Mouse (Mus musculus): ENCODE measurements at regions not wholly inside any gene's neighbourhood (a gene's known extent, or its start where the extent isn't known, plus 50 kb on each side); places are given as distances from the start of the nearest gene placed in this dataset.
"Not testable (repeated sequence)": the region's sequence is repeated elsewhere in the genome, so short reads cannot be mapped to it uniquely, and the experiment has no call there.

- no peak for ATAC-seq (replicated peaks; ENCODE audit: low FRiP score, poor library complexity, severe bottlenecking)
These were observed 54.6 kb upstream of the C1galt1 start for GRCm38 (mm10) chr6:7790040-7790439.

- ATAC-seq (replicated peaks; ENCODE audit: low FRiP score, poor library complexity, severe bottlenecking) = no peak
These were observed 55.6 kb upstream of the C1galt1 start for GRCm38 (mm10) chr6:7789071-7789470.

GRCm38 (mm10) chr6:7785407-7785806, 59.2 kb upstream of the C1galt1 start:
- ATAC-seq (replicated peaks; ENCODE audit: low FRiP score, poor library complexity, severe bottlenecking) = no peak

DNA sequence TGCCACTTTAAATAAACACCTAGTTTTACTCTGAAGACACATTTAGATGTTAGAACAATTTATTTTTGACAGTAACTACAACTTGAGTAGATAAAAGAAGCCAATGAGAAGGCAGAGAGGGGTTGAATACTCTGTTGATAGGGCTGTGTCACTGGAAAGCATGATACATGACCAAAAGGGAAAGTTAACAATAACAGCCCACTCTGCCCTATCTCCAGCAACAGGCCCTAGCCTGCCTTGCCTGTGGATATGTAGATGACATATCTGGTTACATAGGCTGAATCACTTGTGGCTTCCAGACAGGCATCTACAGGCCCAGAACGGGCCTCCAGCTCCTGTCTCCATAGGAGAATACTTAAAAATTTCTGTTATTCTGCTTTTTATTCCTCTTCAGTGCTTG, 61.6 kb upstream of the C1galt1 start:
- ATAC-seq (replicated peaks; ENCODE audit: low FRiP score, poor library complexity, severe bottlenecking) = peak; percentile 54

DNA sequence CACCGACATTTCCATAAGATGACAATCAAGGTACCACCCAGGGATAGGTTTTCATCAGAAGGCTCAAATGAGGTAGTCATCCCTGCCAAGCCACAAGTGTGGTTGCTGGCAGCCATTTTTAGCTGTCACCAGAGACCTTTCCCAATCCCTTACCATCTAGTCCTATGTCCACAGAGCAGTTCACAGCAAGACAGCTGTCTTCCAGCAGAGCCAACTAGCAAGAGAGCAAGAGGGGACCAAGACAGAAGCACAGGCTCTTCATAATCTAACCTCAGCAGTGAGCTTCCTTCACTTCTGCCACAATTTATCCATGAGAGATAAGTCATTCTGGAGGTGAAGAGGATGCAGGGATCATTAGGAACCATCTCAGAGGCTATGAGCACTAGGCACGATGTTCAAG, 64.7 kb upstream of the C1galt1 start:
- no peak for ATAC-seq (replicated peaks; ENCODE audit: low FRiP score, poor library complexity, severe bottlenecking)

GRCm38 (mm10) chr6:7778642-7779404, 65.8 kb upstream of the C1galt1 start:
- ATAC-seq (replicated peaks; ENCODE audit: low FRiP score, poor library complexity, severe bottlenecking) = peak; percentile 65

DNA sequence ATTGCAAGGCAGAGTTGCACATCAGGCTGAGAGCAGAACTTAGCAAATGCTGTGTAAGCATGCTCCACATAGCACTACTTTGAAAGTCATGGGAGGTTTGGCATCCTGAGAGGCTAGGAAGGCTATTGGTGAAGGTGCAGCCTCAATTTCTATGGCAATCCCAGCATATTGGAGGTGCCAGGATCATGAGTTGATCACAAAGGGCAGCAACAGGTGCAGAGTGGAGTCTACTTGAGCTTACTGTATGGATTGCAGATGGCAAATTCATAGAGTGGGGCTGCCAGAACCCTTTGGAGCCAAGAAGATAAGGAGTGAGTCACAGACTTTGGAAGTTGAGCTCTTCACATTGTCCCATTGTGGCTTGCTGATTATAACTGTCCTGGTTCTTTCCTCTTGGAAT, 75.4 kb upstream of the Asns start:
- no peak for ATAC-seq (replicated peaks; ENCODE audit: low FRiP score, poor library complexity, severe bottlenecking)

GRCm38 (mm10) chr6:7767631-7768030, 74.6 kb upstream of the Asns start:
- no peak for ATAC-seq (replicated peaks; ENCODE audit: low FRiP score, poor library complexity, severe bottlenecking)

GRCm38 (mm10) chr6:7759385-7759784, 66.3 kb upstream of the Asns start:
- no peak for ATAC-seq (replicated peaks; ENCODE audit: low FRiP score, poor library complexity, severe bottlenecking)

- ATAC-seq (replicated peaks; ENCODE audit: low FRiP score, poor library complexity, severe bottlenecking) = no peak
These were observed 60.8 kb upstream of the Asns start for GRCm38 (mm10) chr6:7753895-7754294.

- no peak for ATAC-seq (replicated peaks; ENCODE audit: low FRiP score, poor library complexity, severe bottlenecking)
These were observed 60.0 kb upstream of the Asns start for GRCm38 (mm10) chr6:7752885-7753611.

GRCm38 (mm10) chr6:7748536-7748935, 55.5 kb upstream of the Asns start:
- ATAC-seq (replicated peaks; ENCODE audit: low FRiP score, poor library complexity, severe bottlenecking) = no peak

DNA sequence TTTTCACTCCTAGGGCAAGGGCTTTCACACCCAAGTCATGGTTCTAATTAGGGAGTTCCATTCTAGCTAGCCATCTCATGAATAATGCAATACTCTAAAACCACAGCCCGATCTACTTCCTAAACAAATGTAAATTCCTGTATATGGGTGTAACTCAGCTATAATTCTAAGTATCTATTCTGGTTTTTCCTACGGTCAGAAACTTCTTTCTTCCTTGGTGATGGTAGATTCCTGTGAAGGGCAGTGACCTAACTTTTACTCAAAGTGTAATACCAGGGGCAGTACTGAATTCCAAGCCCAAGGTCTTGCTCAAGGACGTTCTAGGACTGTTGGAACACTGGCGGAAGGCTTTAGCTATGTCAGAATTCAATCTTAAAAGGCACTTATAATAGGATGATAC, 51.2 kb upstream of the Asns start:
- not testable (repeated sequence) for ATAC-seq (replicated peaks; ENCODE audit: low FRiP score, poor library complexity, severe bottlenecking)

All from erythroblast, adult 5-6 weeks (primary cell).